Mouse (Mus musculus) hindbrain, embryonic 14.5 days (tissue): ENCODE measurements at regions not wholly inside any gene's neighbourhood (a gene's known extent, or its start where the extent isn't known, plus 50 kb on each side); places are given as distances from the start of the nearest gene placed in this dataset.

Source experiments
- ATAC-seq: fragments of 200-750 bp; cut with Nextera tagmentation; 2 replicates; pipeline ENCODE4 v1.8.0; 2017; ENCODE audit warnings: moderate number of reproducible peaks, mild to moderate bottlenecking, moderate TSS enrichment, moderate library complexity; ENCODE audit not compliant: low FRiP score
- DNase-seq: peaks from one replicate; pipeline ENCODE4 v3.0.0-alpha.2; 2015; ENCODE audit warnings: low spot score
- H3K27ac ChIP-seq: fragments of 300-500 bp; sonication (generic); 2 replicates; pipeline ENCODE4 v1.5.1; 2014; ENCODE audit warnings: mild to moderate bottlenecking, moderate library complexity
- H3K27me3 ChIP-seq: fragments of 300-500 bp; sonication (generic); 2 replicates; pipeline ENCODE4 v1.6.1; 2014; ENCODE audit warnings: mild to moderate bottlenecking, low read length, mixed read lengths; ENCODE audit not compliant: control insufficient read depth, insufficient read depth
- H3K36me3 ChIP-seq: fragments of 300-500 bp; sonication (generic); replicated peaks from 2 replicates; pipeline ENCODE4 v1.6.1; 2014; ENCODE audit not compliant: control insufficient read depth, insufficient read depth
- H3K4me1 ChIP-seq: fragments of 300-500 bp; sonication (generic); replicated peaks from 2 replicates; pipeline ENCODE4 v1.6.1; 2014; ENCODE audit warnings: antibody characterized with exemption, low read length, mixed read lengths; ENCODE audit not compliant: control insufficient read depth, insufficient read depth
- H3K4me2 ChIP-seq: fragments of 300-500 bp; sonication (generic); replicated peaks from 2 replicates; pipeline ENCODE4 v1.6.1; 2014; ENCODE audit warnings: mild to moderate bottlenecking, moderate library complexity
- H3K4me3 ChIP-seq: fragments of 300-500 bp; sonication (generic); replicated peaks from 2 replicates; pipeline ENCODE4 v1.5.1; 2014; ENCODE audit warnings: mild to moderate bottlenecking, low read length
- H3K9ac ChIP-seq: fragments of 300-500 bp; sonication (generic); 2 replicates; pipeline ENCODE4 v1.6.1; 2014
- H3K9me3 ChIP-seq: fragments of 300-500 bp; sonication (generic); 2 replicates; pipeline ENCODE4 v1.6.1; 2016; ENCODE audit warnings: low read length; ENCODE audit not compliant: control insufficient read depth
- WGBS: fragments of 180-500 bp; shearing (Covaris S2); extraction: QIAGEN DNeasy Blood & Tissue Kit; methylation state at CpG from one replicate; pipeline ENCODE4 v1.1.7; 2014; 5-methylcytosine and 5-hydroxymethylcytosine counted together

DNA sequence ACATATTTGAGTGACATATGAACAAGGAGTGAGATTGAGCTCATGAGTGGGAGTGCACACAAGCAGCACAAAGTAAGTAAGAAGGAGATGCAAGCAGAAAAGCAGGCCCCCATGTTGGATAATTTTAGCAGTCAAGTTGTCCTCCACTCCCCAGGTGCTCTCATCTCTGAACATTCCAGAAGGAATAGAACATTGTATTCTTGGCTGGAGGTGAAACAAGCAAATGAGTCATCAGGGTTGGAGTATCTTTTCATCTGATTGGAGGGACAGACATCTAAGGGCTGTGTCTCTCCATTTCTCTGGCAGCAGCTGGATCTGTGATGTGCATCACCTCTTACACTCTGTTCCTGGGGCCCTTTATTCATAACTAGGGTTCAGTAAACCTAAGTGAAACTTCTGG lies 122.7 kb downstream of the Cldn1 start:
- H3K4me1 ChIP-seq: no peaks in the 10 kb centered on the region
- ATAC-seq (no peak), DNase-seq (no peak)
- H3K4me2 ChIP-seq: no peak overlapping the region
- no peaks in the 10 kb centered on the region for H3K36me3 ChIP-seq
- H3K27me3 ChIP-seq: no peaks in the 10 kb centered on the region
- H3K9me3 ChIP-seq: no peaks in the 10 kb centered on the region
- no peak overlapping the region for H3K4me3 ChIP-seq
- H3K27ac ChIP-seq: no peak overlapping the region
- no peak overlapping the region for H3K9ac ChIP-seq

DNA sequence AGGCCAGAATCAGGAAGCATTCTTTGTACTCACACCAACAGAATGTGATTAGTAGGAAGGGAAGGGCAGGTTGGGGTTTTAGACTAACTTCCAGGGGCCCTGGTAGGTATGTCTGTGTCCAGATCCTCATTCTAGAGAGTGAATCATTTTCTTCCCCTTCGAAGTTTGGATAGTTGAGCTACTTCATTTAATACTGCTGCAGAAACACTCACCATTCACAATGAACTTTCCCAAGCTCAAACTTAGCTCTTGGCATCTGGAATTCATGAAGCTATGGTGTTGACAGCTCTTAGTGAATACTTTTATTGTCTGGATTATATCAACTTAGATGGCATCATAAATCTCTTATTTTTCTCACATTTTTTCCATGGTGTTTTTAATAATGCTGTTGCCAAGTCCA lies 123.7 kb downstream of the Cldn1 start:
- H3K27ac ChIP-seq: no peak overlapping the region
- no peak overlapping the region for H3K4me2 ChIP-seq
- no peaks in the 10 kb centered on the region for H3K36me3 ChIP-seq
- ATAC-seq (no peak), DNase-seq (no peak)
- no peaks in the 10 kb centered on the region for H3K4me1 ChIP-seq
- no peak overlapping the region for H3K4me3 ChIP-seq
- no peaks in the 10 kb centered on the region for H3K27me3 ChIP-seq
- 88% methylated on average over 1 of the region's 1 CpGs for WGBS
- no peak overlapping the region for H3K9ac ChIP-seq
- H3K9me3 ChIP-seq: no peaks in the 10 kb centered on the region

DNA sequence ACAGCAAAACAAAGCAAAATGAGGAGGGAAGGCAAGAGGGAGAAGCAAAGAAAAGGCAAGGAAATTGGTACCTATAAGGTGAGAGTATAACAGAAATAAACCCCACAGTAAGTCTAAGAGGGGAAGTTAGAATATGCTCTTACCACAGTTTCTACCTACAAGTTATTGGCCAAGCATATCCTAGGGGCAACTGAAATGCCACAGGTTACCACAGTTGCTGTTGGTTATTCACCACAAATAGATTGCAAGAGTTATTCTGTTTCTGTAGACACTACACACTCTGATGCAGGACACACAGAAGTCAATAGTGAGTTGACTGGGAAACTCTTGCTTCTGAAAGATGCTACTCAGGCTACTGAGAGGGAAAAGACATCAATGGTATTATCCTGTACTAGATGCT lies 129.7 kb upstream of the P3h2 start:
- H3K36me3 ChIP-seq: no peaks in the 10 kb centered on the region
- H3K9ac ChIP-seq: no peak overlapping the region
- H3K9me3 ChIP-seq: no peaks in the 10 kb centered on the region
- no peak overlapping the region for H3K4me2 ChIP-seq
- ATAC-seq (no peak), DNase-seq (no peak)
- H3K4me3 ChIP-seq: no peak overlapping the region
- no peaks in the 10 kb centered on the region for H3K4me1 ChIP-seq
- H3K27me3 ChIP-seq: no peaks in the 10 kb centered on the region
- H3K27ac ChIP-seq: no peak overlapping the region

DNA sequence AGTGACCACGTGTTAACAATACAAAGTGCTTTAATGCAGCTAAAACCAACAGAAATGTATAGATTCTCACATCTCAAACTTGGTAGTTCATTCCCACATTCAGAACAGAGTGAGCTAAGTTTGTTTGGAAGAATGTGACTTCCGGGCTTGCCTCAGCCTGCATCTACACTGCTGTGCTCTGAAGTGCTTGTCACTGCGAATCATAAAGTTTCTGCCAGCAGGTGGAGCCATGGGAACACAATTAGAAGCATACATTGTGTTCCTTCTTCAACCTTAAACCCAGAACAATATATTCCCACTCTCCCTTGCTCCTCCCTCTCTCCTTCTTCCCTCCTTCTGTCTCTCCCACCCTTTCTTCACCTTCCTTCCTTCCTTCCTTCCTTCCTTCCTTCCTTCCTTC lies 128.5 kb upstream of the P3h2 start:
- no peak overlapping the region for H3K4me3 ChIP-seq
- H3K4me1 ChIP-seq: no peaks in the 10 kb centered on the region
- ATAC-seq: peak; percentile 91
- no peak overlapping the region for H3K27ac ChIP-seq
- H3K4me2 ChIP-seq: no peak overlapping the region
- H3K27me3 ChIP-seq: no peaks in the 10 kb centered on the region
- no peaks in the 10 kb centered on the region for H3K36me3 ChIP-seq
- H3K9ac ChIP-seq: no peak overlapping the region
- no peaks in the 10 kb centered on the region for H3K9me3 ChIP-seq
- peak; percentile 96 for DNase-seq
- 9% methylated on average over 3 of the region's 3 CpGs for WGBS

DNA sequence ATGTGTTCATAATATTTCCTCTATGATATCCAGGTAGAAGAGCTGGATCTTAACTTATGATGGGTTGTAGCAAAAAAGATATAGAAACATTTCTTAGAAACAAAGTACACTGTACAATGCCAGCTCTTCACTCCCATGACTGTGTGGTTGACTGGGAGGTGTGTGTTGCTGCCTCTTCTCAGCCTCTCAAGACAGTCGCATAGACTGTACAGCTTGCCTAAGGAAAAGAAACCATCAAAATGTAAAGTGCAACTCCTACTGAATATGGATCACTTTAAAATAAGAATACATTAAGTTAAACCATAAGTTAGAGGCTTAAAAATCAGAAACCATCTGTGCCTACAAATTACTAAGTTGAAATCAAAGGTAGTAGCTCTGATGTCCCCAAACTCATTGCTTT lies 125.5 kb upstream of the P3h2 start:
- ATAC-seq (no peak), DNase-seq (no peak)
- Histone ChIP-seq H3K36me3 (no peaks in the 10 kb centered on the region), H3K9ac (no peak overlapping the region), H3K4me2 (no peak overlapping the region), H3K4me1 (no peaks in the 10 kb centered on the region), H3K27me3 (no peaks in the 10 kb centered on the region), H3K9me3 (no peaks in the 10 kb centered on the region), H3K4me3 (no peak overlapping the region), H3K27ac (no peak overlapping the region)
- 90% methylated on average over 1 of the region's 1 CpGs for WGBS

DNA sequence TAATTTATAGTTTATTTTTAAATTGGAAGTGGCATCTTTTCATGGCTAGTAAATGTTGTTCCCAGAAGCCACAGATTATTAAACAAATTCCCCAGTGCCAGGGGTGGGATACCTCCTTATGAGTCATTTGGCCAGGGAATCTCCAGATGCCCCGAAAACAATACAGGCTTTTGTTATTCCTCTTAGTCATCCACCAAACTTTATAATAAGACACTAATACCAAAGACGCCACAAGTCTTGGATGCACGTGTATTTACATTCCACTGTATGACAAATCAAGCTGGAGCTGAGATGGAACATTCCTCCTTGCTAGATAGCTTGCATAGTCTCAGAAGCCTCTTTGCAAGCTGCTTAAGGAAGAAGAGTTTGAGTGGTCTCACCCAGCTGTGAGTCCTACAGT lies 105.8 kb upstream of the P3h2 start:
- 89% methylated on average over 3 of the region's 3 CpGs for WGBS
- H3K9me3 ChIP-seq: no peaks in the 10 kb centered on the region
- H3K27ac ChIP-seq: no peak overlapping the region
- DNase-seq (no peak), ATAC-seq (no peak)
- H3K4me2 ChIP-seq: no peak overlapping the region
- H3K36me3 ChIP-seq: no peaks in the 10 kb centered on the region
- no peaks in the 10 kb centered on the region for H3K4me1 ChIP-seq
- no peaks in the 10 kb centered on the region for H3K27me3 ChIP-seq
- H3K4me3 ChIP-seq: no peak overlapping the region
- H3K9ac ChIP-seq: no peak overlapping the region

DNA sequence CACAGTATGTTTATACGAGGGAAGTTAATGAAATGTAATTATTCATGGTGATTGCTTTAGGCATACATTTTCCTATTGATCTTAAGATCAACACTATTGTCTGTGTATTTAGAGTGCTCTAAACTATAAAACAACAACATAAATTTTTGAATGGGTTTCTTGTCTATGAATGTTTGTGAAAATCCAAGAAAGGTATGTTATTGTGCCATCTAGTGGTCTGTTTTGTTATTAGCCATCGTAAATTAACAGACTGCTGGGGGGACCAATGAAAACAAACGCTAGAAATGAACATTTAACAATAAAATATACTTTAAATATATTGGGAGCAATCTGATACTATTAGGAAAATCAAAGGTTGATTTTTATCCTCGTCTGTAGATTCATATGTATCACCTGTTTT lies 93.5 kb upstream of the P3h2 start:
- no peaks in the 10 kb centered on the region for H3K9me3 ChIP-seq
- H3K27me3 ChIP-seq: no peaks in the 10 kb centered on the region
- no peak overlapping the region for H3K9ac ChIP-seq
- H3K27ac ChIP-seq: no peak overlapping the region
- H3K4me2 ChIP-seq: no peak overlapping the region
- H3K4me3 ChIP-seq: no peak overlapping the region
- 21% methylated on average over 4 of the region's 4 CpGs for WGBS
- DNase-seq (peak; percentile 82), ATAC-seq (no peak)
- H3K36me3 ChIP-seq: no peaks in the 10 kb centered on the region
- H3K4me1 ChIP-seq: no peaks in the 10 kb centered on the region

DNA sequence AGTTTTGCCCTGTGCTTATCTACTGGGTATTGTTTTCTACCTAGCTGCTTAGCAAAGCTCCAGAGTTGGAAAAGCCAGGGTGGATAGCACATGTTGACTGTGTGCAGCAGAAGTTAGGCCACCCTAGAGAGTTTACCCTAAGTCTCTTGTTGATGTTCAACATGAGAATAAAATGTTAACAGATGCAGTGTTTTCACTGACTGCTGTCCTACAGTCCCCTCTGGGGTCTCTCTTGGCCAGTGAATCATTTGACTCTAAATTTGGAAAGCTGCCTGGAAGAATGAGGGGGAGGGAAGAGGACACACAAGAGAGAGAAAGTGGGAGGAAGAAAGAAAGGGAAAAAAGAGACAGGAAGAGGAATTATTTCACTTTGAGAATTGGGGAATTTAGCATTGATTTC lies 90.8 kb upstream of the P3h2 start:
- Histone ChIP-seq H3K4me1 (no peaks in the 10 kb centered on the region), H3K4me3 (no peak overlapping the region), H3K36me3 (no peaks in the 10 kb centered on the region), H3K27ac (no peak overlapping the region), H3K27me3 (no peaks in the 10 kb centered on the region), H3K4me2 (no peak overlapping the region), H3K9me3 (no peaks in the 10 kb centered on the region), H3K9ac (no peak overlapping the region)
- DNase-seq (no peak), ATAC-seq (no peak)

DNA sequence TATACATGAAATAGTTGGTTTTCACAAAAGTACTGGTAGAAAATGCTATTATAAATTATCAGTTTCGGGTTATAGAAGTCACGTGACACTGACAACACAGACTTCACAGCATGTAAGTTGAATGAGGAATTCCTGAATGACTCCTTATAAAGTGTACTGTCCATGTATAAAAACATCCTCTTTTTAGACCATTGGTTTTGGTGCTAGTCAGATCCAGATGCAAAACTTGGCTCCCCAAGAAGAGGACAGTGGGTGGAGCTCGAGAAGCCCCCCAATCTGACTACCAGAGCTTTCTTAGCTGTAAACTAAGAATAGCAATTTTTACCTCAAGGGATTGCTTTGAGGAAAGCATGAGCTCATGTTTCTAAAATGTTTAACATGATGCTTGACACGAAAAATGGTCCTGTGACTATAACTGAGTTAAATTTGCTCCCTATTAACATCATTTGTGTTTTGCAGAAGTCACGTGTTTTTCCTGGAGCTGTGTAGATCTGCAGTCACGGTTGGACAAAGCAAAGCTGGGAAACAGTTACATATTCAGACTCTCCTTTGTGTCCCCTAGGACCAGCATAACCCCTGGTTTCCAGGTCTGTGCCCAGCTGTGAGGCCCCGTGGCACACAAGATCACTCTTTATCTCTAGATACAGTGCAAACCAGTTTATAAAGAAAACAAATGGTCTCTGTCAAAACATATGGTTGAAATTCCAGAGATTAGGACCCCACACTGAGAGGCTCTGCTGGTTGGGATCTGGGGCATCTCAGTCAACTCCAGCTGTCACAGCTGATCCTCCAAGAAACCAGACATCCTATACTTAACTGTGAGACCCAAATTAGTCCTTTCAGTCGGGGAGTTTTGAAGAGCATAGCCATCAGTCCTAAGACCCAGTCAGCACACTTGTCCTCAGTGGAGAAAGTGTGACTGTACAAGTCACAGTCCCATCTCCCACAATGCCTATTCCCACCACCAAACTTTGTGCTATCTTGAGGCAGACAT lies 80.0 kb upstream of the P3h2 start:
- no peak overlapping the region for H3K9ac ChIP-seq
- H3K9me3 ChIP-seq: no peaks in the 10 kb centered on the region
- DNase-seq: no peak
- H3K27me3 ChIP-seq: no peaks in the 10 kb centered on the region
- no peaks in the 10 kb centered on the region for H3K36me3 ChIP-seq
- H3K4me1 ChIP-seq: no peaks in the 10 kb centered on the region
- H3K4me2 ChIP-seq: no peak overlapping the region
- 61% methylated on average over 8 of the region's 8 CpGs for WGBS
- no peak overlapping the region for H3K4me3 ChIP-seq
- no peak for ATAC-seq
- no peak overlapping the region for H3K27ac ChIP-seq
